In genomic region chr10:94584851-94585359, GRCm38 (mm10) we compare ENCODE assay signal across 9 mouse cellular contexts.
DNase-seq lines count a peak whose midpoint lies in the region; ATAC-seq lines count a peak whose summit lies in the region.
"Had no signal": no experiment of that assay in that cellular context is flagged by ENCODE, and none has a peak within 500 bp of the region (broad histone marks: within the 10 kb centered on the region; RNA-seq: fewer than 3 reads in every experiment).

No protein-coding gene starts in this region.

- peak overlapping the region; percentile 24; the same call in 1 of the 2 replicates for H3K9ac ChIP-seq in hindbrain, embryonic 13.5 days
- H3K9ac ChIP-seq: embryonic facial prominence, embryonic 12.5 days; liver, embryonic 15.5 days had no signal

- H3K4me1 ChIP-seq in hindbrain, embryonic 13.5 days (replicated peaks): peaks cover 29% of the 10 kb centered on the region
- H3K4me1 ChIP-seq: liver, embryonic 15.5 days had no signal

- peak; percentile 37 to 44 for DNase-seq in right cerebral cortex, adult 2 months (ENCODE audit: low spot score in 2 of 2)
- DNase-seq in right cerebral cortex, postnatal 14 days: no peak
- peak; percentile 30 to 42 for DNase-seq in layer of hippocampus, postnatal 36 days
- peak; percentile 45 for DNase-seq in telencephalon, adult 2 months (ENCODE audit: low read depth, low spot score)
- DNase-seq in testis, postnatal 10 days (ENCODE audit: low spot score): no peak
- DNase-seq in adrenal gland, adult 8-10 months: no peak

- H3K27me3 ChIP-seq in hindbrain, embryonic 13.5 days: peaks cover 18% of the 10 kb centered on the region
- H3K27me3 ChIP-seq: embryonic facial prominence, embryonic 12.5 days; liver, embryonic 15.5 days had no signal

- H3K27ac ChIP-seq in hindbrain, embryonic 13.5 days: peak overlapping the region; percentile 60; the same call in 1 of the 2 replicates
- H3K27ac ChIP-seq: embryonic facial prominence, embryonic 12.5 days; liver, embryonic 15.5 days had no signal

- H3K36me3 ChIP-seq in hindbrain, embryonic 13.5 days: 0 out of 2 replicates have a peak, but pooled peaks cover 9% of the 10 kb centered on the region
- H3K36me3 ChIP-seq: embryonic facial prominence, embryonic 12.5 days had no signal

- no peaks in the 10 kb centered on the region for H3K9me3 ChIP-seq in hindbrain, embryonic 13.5 days
- H3K9me3 ChIP-seq: embryonic facial prominence, embryonic 12.5 days; liver, embryonic 15.5 days had no signal

- ATAC-seq in hindbrain, embryonic 13.5 days (ENCODE audit: low FRiP score): peak; percentile 56

- H3K4me2 ChIP-seq in hindbrain, embryonic 13.5 days: peak overlapping the region; percentile 42
- H3K4me2 ChIP-seq: embryonic facial prominence, embryonic 12.5 days; liver, embryonic 15.5 days had no signal

- 25% methylated on average over 17 of the region's 17 CpGs for WGBS in hindbrain, embryonic 13.5 days

- H3K4me3 ChIP-seq in hindbrain, embryonic 13.5 days: peak overlapping the region; percentile 5; the same call in 1 of the 2 replicates
- H3K4me3 ChIP-seq: embryonic facial prominence, embryonic 12.5 days; liver, embryonic 15.5 days had no signal

Comparison
In these comparisons a context has a peak if more than half of its experiments do, and no peak if none do; other contexts are left out.
1. DNase-seq: peak in right cerebral cortex, adult 2 months (2 of 2), layer of hippocampus, postnatal 36 days (2 of 2) and telencephalon, adult 2 months (single experiment); none in right cerebral cortex, postnatal 14 days (single experiment), testis, postnatal 10 days (single experiment) and adrenal gland, adult 8-10 months (single experiment).